Mouse (Mus musculus) induced T-regulatory cell, adult 2 months (primary cell): ENCODE data around the gene Dcakd.
A peak's percentile ranks its signal among the peaks of the same experiment; 100 is the strongest.

Experiments used
- DNase-seq: peaks from one replicate; pipeline ENCODE4 v3.0.0-alpha.2; 2012; ENCODE audit warnings: low read depth

The Dcakd gene

GRCm38 (mm10) chr11:103028176-103028891 lies at the start of gene Dcakd, which contains the start of gene Nmt1:
Dcakd (minus strand) TSS chr11:103028333.
Nmt1 (plus strand) TSS chr11:103028190.
- DNase-seq: peak; percentile 99

GRCm38 (mm10) chr11:103076581-103076980 lies 48.4 kb upstream of the Dcakd start:
- no peak for DNase-seq

GRCm38 (mm10) chr11:103076010-103076409 lies 47.9 kb upstream of the Dcakd start:
- no peak for DNase-seq

DNA sequence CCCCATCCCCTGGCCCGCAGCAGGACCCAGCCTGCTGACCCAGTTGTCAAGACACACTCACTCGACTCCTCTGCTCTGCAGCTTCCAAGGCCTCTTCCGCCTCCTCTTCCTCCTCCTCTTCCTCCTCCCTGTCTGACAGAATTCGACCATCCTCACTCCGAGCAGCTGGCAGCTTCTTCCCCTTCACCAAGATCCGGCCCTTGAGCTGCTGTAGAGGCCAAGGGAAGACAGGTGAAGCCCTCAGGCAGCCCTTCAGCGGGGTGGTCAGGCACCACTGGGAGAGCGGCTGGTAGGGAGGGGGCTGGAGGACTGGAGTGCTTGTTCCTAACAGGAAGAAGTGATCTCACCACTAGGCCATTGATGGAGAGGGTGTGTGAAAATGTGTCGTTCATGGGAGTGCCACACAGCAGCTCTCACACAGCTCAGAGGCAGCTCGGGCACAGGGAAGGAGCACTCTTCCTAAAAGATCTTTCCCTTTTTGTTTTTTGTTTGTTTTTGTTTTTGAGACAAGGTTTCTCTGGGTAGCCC lies 46.7 kb upstream of the Dcakd start:
- no peak for DNase-seq

DNA sequence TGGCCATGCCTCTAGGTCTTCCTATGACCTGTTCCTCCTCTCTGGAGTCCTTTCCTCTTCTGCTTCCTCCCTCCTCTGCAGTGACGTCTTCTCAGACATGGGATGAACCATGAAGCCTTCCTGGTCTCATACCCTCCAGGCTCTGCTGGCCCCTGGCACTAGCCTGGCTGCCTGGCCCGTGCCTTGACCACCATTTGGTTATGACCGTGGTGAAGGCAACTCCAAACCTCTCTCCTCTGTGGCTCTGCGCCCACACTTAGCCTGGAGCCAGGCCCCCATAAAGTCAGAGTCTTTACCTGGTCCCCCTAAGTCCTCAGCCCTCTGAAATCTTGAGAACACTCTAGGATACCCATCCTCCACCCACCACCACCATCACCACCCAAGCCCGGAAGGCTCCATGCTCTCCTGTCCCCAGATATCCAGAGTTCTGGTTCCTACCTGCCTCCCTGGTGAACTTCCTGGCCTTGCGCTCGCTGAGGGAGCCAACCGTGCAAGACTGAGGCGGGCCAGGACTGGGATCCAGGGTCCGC lies 46.1 kb upstream of the Dcakd start:
- DNase-seq: no peak

- no peak for DNase-seq
These were observed 45.5 kb upstream of the Dcakd start for GRCm38 (mm10) chr11:103073671-103074070.

DNA sequence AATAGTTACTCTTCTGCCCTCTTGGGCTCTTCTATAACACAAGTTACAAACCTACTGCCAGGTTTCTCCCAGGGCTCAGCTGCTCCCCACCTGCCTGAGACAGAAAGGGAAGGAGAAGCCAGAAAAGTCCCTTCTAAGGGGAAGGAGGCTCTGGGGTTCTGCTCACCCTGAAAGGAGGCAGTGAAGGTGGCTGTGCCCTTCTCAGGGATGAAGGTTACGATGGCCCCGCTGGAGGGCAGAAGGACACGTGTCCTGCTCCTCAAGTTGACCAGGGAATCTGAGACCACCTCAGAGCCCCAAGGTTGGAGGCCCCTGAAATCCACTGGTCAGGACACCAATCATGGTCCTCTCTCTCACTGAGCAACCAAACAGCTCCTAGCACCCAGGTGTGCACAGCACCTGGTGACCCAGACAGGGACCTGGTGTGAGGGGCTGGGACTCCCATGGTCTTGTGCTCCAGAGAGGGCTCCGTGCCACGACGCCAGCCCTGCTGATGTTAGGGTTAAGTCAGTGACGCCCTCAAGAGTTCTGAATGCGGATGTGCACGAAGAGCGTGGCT lies 42.3 kb upstream of the Dcakd start:
- DNase-seq: no peak

GRCm38 (mm10) chr11:103069731-103070130 lies 41.6 kb upstream of the Dcakd start:
- no peak for DNase-seq

GRCm38 (mm10) chr11:103068884-103069283 lies 40.8 kb upstream of the Dcakd start:
- DNase-seq: no peak

- DNase-seq: no peak
These were observed 40.1 kb upstream of the Dcakd start for GRCm38 (mm10) chr11:103068272-103068671.

GRCm38 (mm10) chr11:103067457-103068001 lies 39.4 kb upstream of the Dcakd start:
- no peak for DNase-seq

DNA sequence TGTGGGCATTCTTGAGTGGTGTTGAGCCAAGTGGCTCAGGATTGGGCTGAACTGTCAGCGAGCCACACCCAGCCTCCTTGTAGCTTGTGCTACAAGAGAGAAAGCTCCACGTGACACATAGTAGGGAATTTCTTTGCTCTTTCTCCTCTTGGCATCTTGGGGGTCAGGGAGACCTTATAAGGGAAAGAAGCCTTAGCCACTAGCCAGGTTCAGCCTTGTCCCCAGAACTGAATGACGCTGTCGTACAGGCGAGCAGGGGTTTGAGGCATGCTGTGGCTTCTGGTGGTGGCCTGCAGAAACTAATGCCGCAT lies 38.9 kb upstream of the Dcakd start:
- no peak for DNase-seq

GRCm38 (mm10) chr11:103066191-103067050 lies 38.3 kb upstream of the Dcakd start:
- no peak for DNase-seq

GRCm38 (mm10) chr11:103058499-103059085 lies 30.5 kb upstream of the Dcakd start:
- no peak for DNase-seq

GRCm38 (mm10) chr11:103056636-103057035 lies 28.5 kb upstream of the Dcakd start:
- DNase-seq: no peak

- peak; percentile 87 for DNase-seq
These were observed 26.7 kb upstream of the Dcakd start for GRCm38 (mm10) chr11:103054798-103055197.

DNA sequence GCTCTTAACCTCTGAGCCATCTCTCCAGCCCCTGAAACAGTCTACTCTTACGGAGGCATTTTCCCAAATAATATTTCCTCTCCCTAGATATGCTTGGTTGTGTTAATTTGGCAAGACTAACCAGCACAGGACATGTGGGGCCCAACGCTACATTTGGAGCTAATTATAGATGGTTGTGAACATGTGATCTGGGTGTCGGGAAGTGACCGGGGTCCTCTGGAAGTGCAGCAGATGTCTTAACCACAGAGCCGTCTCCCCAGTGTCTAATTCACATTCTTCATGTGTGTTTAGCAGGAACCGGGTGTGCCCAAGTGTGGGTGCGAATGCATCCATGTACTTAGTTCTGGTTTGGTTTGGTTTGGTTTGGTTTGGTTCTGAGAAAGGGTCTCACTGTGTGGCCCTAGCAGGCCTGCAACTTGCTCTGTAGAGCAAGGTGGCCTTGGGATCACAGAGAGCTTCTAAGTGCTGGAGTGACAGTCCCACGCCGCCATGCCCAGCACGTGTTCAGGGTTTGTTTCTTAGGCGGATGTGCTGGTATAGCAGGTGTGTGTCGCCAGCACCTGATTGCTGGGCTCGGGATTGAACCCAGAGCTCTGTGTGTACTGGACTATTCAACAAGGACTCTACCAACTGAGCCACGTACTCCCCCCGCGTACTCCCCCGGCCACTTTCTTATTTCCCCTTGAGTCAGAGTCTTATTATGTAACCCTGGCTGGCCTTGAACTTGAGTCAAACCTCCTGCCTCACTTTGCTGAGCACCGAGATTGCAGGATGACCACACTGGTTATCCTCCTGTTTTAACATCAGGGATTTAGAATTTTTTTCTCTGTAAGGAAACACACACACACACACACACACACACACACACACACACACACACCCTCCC lies 25.3 kb upstream of the Dcakd start:
- no peak for DNase-seq

GRCm38 (mm10) chr11:103052078-103052477 lies 23.9 kb upstream of the Dcakd start:
- no peak for DNase-seq

GRCm38 (mm10) chr11:103051249-103051691 lies 23.1 kb upstream of the Dcakd start:
- no peak for DNase-seq

- no peak for DNase-seq
These were observed 22.0 kb upstream of the Dcakd start for GRCm38 (mm10) chr11:103050153-103050552.

GRCm38 (mm10) chr11:103049611-103050010 lies 21.5 kb upstream of the Dcakd start:
- DNase-seq: no peak
